Mouse (Mus musculus): ENCODE results near the gene Enox1.

Enox1 gene

GRCm38 (mm10) chr14:77375618-77376017, 219.1 kb downstream of the Enox1 start:
- DNase-seq: no peak

DNA sequence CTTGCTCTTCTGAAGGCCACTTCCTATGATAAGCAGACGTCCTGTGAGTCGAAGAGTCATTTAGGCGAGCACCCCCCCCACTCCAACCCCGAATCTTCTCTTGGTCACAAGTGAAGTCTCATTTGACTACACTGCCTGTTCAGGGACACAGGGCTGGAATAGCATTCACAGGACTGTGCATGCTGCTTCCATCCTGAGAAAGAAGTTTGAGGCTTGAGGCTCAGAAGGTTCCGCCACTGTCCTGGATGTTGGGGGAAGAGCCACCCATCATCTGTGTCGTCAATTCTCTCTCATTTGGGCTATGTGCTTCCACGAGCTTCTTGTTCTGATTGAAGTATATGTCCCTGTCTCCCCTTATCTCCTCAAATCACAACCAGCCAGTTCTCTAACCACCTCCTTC, 220.2 kb downstream of the Enox1 start:
- DNase-seq: no peak

DNA sequence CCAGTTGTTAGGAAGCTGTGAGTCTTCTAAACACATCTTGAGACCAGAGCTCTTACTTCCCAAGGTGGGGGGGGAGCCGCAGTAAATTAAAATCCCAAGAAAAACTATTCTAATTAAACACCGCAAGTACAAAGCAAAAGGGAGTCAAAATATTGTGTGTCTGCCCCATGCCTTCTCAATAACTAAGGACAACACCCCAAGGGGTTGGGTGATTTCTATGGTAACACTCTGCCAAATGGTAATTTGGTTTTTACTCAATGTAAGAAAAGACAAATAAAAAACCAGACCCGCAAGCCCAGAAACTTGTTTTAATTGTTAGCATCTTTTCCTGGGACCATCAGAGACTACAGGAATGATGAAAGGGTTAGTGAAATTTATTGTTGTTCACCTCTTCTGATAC, 220.9 kb downstream of the Enox1 start:
- DNase-seq: no peak

GRCm38 (mm10) chr14:77377873-77378272, 221.3 kb downstream of the Enox1 start:
- no peak for DNase-seq

DNA sequence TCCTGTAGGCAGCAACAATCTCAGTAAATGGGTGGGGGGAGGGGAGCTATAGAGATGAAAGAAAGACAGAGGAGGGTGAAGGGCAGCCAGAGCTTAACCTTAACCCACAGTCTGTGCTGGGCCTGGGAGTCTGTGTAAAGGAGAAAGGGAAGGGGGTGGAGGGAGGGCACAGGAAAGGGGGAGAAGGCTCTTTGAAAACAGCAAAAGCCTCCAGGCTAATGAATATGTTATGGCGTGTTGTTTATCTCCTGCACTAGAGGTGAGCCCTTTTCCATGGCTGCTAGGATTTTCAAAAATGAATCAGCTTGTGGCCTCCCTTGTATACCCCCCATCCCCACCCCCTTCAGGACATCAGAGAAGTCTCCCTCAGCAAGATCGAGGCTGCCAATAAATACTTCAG, 225.0 kb downstream of the Enox1 start:
- no peak for DNase-seq

DNA sequence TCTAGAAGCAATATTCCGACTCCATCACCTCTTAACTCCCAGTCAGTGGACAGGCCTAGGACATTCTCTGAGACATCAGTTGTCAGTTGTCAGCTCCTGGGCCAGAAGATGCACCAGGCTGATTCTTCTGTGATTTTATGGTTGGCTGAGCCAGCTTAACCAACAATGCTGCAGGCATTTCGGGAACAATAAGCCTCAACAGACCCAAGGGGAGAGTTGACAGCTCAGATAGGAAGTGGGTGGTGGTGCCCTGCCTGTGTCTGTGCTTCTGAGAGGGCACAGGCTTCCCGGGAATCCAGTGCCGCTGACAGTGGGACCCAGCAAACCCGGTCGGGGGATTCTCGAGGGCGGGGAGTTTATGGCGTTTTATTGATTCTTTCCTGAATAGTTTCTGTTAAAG, 229.1 kb downstream of the Enox1 start:
- DNase-seq: no peak

DNA sequence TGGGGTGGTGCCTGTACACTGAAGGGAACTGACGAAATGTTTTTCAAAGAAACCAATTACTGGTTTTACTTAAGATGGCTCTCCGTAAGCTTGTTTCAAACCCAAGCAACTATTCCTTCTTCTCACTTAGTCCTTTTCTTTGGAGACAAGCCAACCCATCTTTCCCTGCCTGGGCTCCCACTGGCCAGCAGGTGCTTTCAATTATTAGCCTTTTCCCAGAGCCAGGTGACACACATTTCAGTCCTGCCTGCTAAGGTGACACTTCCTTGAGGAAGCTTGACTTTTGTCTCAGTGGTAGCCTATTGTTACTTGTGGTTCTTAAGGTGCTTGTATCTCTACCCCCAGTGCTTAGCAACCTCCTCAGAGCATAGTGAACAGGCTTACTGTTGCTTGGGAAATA, 231.3 kb downstream of the Enox1 start:
- no peak for DNase-seq

GRCm38 (mm10) chr14:77389276-77389675, 232.7 kb downstream of the Enox1 start:
- no peak for DNase-seq

- DNase-seq: no peak
Measured at GRCm38 (mm10) chr14:77392476-77392875, 235.9 kb downstream of the Enox1 start.

DNA sequence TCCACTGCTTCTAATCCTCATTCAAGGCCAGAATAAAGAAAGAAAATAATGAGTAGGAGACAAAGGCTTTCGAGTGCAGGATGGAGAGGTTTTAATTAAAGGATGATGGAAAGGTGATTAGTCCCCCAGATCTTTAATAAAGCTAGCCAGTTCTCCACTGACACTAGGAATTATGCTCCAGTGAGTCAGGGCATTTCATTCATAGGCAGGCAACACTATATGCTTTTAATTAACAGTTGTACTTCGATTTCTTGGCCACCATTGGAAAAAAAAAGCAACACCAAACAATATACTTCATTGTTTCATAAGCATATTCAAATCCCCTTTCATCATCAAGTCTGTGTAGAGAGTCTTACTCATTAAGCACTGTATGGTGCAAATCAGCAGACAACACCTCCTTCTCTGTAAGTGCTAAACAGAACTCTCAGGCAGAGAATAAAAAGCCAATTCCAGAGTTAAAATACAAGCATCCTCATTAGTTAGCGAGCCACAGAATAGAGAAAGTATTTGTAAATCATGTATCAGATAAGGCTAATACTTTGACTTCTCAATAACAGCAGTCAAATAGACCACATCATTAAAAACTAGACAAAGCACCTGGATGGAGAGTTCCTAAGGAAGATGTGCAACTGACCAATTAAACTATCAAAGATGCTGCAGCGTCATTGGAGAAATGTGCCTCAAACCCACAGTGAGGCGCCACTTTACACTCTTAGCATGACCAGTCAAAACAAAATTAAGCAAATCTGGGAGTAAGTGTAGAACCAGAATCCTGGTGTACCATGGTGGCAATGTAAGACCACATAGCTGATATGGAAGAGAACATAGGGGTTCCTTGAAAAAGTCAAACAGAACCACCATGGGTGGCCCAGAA, 249.9 kb downstream of the Enox1 start:
- no peak for DNase-seq

GRCm38 (mm10) chr14:77409271-77409940, 252.8 kb downstream of the Enox1 start:
- no peak for DNase-seq

GRCm38 (mm10) chr14:77410354-77410753, 253.8 kb downstream of the Enox1 start:
- DNase-seq: no peak

GRCm38 (mm10) chr14:77413106-77413505, 256.5 kb downstream of the Enox1 start:
- no peak for DNase-seq

DNA sequence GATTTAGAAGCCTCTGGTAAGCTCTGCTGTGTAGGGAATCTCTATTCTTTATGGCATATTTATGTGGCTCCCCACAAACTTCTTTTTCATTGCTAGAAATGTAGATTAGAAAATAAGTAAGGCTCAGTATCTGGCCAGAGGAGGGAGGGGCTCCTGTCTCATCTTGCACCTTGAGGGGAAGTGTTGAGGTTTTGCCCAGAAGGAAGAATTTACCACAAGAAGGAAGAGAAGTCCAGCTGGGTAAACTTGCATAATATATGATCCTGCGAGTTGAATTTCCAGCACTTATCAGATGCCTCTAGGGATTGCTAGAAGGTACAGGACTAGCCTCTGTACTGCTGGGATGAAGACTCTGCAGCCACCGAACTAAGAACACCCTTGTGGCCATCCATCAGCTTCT, 259.8 kb downstream of the Enox1 start:
- no peak for DNase-seq

- DNase-seq: no peak
Measured at GRCm38 (mm10) chr14:77421031-77421430, 264.5 kb downstream of the Enox1 start.

DNA sequence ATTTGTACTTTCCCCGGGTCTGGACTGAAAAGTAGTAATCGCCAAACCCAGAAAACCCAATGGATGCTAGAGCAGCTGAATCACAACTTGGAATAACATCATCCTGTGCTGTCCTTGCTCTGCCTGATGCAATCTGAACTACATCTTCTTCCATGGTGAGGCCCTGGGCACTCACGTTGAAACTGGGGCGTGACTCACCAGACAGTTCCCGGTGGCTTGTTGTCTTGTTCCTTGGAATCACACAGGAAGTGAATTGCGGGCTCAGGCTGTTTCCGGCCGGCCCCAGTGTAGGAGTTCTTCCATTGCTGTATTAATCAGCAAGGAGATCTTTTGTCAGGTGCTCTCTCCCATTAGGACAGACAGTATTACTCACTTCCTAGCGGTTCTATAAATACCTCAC, 266.6 kb downstream of the Enox1 start:
- DNase-seq: no peak

DNA sequence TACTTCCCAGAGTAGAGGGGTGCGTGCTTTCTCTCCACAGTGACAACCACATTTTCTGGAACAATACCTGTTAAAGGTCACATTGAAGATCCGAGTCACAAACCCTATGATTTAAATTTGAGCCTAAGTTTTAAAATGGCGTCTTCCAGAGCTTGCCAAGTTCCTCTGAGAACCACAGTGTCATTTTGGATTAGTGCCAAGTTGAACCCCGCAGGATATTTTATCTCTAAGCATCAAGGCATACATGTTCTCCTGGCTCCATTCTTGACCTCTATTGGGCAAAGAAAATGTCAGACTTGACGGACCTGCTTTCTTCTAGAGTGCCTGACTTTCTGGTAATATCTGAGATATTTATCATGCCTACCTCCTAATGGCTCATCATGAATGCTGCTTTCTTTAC, 282.9 kb downstream of the Enox1 start:
- DNase-seq: no peak

GRCm38 (mm10) chr14:77440805-77441204, 284.2 kb downstream of the Enox1 start:
- DNase-seq: no peak

GRCm38 (mm10) chr14:77441541-77441940, 285.0 kb downstream of the Enox1 start:
- no peak for DNase-seq

- no peak for DNase-seq
Measured at GRCm38 (mm10) chr14:77448001-77448400, 291.4 kb downstream of the Enox1 start.

DNA sequence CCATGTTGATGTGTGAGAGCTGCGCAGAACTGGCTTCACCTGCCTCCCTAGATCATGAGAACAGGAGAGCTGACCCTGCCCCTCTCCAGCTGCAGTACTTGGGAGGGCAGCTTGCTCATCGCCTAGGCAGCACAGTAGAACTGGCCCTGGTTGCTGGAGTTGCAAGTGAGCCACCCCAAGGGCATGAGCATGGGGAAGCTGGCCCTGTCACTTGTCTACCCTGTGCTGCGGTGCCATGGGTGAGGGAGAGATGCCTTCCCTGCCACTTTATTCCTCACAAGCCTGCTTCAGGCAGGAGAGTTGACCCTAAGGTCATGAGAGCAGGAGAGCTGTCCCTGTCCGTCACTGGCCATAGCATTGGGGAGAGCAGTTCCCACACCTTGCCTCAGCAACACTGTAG, 295.4 kb downstream of the Enox1 start:
- no peak for DNase-seq

GRCm38 (mm10) chr14:77456066-77456465, 299.5 kb downstream of the Enox1 start:
- no peak for DNase-seq

- no peak for DNase-seq
Measured at GRCm38 (mm10) chr14:77456876-77457275, 300.3 kb downstream of the Enox1 start.

GRCm38 (mm10) chr14:77458217-77458616, 301.7 kb downstream of the Enox1 start:
- no peak for DNase-seq
